Mouse (Mus musculus) megakaryocyte, embryonic 14.5 days (primary cell): Measurements from ENCODE around the gene Prpf3.

ENCODE experiments used
- FLI1 ChIP-seq: IDR thresholded peaks from 2 replicates; pipeline ENCODE4 v1.6.1; 2012; ENCODE audit warnings: low read length, inconsistent platforms, mixed read lengths
- GATA1 ChIP-seq: IDR thresholded peaks from 3 replicates; pipeline ENCODE4 v1.6.1; 2012; ENCODE audit warnings: mixed read lengths, low read length, inconsistent platforms, borderline replicate concordance

DNA sequence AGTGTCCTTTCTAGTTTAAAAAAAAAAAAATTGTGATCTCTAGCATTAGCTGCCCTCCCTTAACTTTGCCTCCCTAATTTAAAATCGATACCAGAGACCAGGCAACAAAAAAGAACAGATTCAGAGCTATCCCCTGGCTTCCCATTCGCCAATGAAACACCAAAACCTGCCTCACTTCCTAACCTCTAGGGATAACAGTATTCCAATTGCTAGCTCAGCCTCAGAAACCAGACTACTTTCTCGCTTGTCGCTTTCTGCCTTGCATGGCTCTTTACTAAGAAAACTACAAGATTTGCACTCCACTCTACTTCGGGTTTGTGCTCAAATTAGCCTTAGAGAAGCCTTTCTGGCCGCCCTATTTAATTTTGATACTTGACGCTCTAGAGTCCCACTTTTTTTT is 430 bp upstream of the Prpf3 start:
- TF ChIP-seq GATA1 (no peak), FLI1 (no peak)
